Mouse (Mus musculus) C2C12 (cell line): Measurements from ENCODE around the gene Mtf1.

Source experiments
- CEBPB ChIP-seq: IDR thresholded peaks from one replicate; pipeline ENCODE4 v1.6.1; 2011; ENCODE audit warnings: low read depth, mild to moderate bottlenecking, control low read depth, moderate library complexity
- CTCF ChIP-seq: IDR thresholded peaks from one replicate; pipeline ENCODE4 v1.5.1; 2011; ENCODE audit not compliant: control insufficient read depth, insufficient read depth, insufficient read length
- FOSL1 ChIP-seq: IDR thresholded peaks from one replicate; pipeline ENCODE4 v1.8.0; 2011; ENCODE audit warnings: mild to moderate bottlenecking, low read length; ENCODE audit not compliant: poor library complexity, insufficient read depth, severe bottlenecking
- MAX ChIP-seq: IDR thresholded peaks from one replicate; pipeline ENCODE4 v1.6.1; 2011; ENCODE audit warnings: mild to moderate bottlenecking, control low read depth
- MYOD1 ChIP-seq: IDR thresholded peaks from one replicate; pipeline ENCODE4 v1.6.1; 2011; ENCODE audit warnings: low read depth; ENCODE audit not compliant: control insufficient read depth, insufficient read length
- MYOG ChIP-seq: IDR thresholded peaks from one replicate; pipeline ENCODE4 v1.6.1; 2011; ENCODE audit not compliant: control insufficient read depth, insufficient read length; ENCODE audit errors: extremely low read depth
- USF1 ChIP-seq: IDR thresholded peaks from one replicate; pipeline ENCODE4 v1.6.1; 2011; ENCODE audit warnings: low read depth, mild to moderate bottlenecking, control low read depth, moderate library complexity

GRCm38 (mm10) chr4:124898428-124898827, 96.5 kb downstream of the Mtf1 start:
- TF ChIP-seq CTCF (no peak), MYOG (no peak), MYOD1 (no peak), MAX (no peak), FOSL1 (no peak), USF1 (no peak), CEBPB (no peak)
